Mouse (Mus musculus): ENCODE data around the gene Ces1g. TPM values are rescaled to one million over a fixed set of nuclear protein-coding genes. Genes with fewer than 3 reads are reported as not detected.

The Ces1g gene
- total and polyA plus RNA-seq, 2 experiments from 2014 or later, result not detected

- DNase-seq (ENCODE audit: low spot score), result no peak
- 73% methylated on average over 2 of the region's 2 CpGs for WGBS
- H3K9me3 ChIP-seq (ENCODE audit: low read length), result no peaks in the 10 kb centered on the region
- H3K4me2 ChIP-seq (ENCODE audit: low read depth, low read length), result no peak overlapping the region
- TF ChIP-seq CTCF (IDR thresholded peaks at IDR 0.05; ENCODE audit: low read depth), result no peak
- H3K4me3 ChIP-seq (ENCODE audit: low read length), result no peak overlapping the region
- H3K27me3 ChIP-seq (ENCODE audit: insufficient read depth, low read length), result no peaks in the 10 kb centered on the region
- no peaks in the 10 kb centered on the region for H3K36me3 ChIP-seq (ENCODE audit: insufficient read depth, low read length)
- no peak overlapping the region for H3K27ac ChIP-seq
- no peak overlapping the region for H3K9ac ChIP-seq (replicated peaks; ENCODE audit: low read length)
- no peak for ATAC-seq
- H3K4me1 ChIP-seq (ENCODE audit: insufficient read depth, low read length), result no peaks in the 10 kb centered on the region
Measured at GRCm38 (mm10) chr8:93325123-93325522, 12.0 kb downstream of the Ces1g start.

GRCm38 (mm10) chr8:93317031-93317430 is 20.1 kb downstream of the Ces1g start:
- H3K36me3 ChIP-seq (ENCODE audit: insufficient read depth, low read length), result no peaks in the 10 kb centered on the region
- 86% methylated on average over 2 of the region's 2 CpGs for WGBS
- no peak for TF ChIP-seq CTCF (IDR thresholded peaks at IDR 0.05; ENCODE audit: low read depth)

DNA sequence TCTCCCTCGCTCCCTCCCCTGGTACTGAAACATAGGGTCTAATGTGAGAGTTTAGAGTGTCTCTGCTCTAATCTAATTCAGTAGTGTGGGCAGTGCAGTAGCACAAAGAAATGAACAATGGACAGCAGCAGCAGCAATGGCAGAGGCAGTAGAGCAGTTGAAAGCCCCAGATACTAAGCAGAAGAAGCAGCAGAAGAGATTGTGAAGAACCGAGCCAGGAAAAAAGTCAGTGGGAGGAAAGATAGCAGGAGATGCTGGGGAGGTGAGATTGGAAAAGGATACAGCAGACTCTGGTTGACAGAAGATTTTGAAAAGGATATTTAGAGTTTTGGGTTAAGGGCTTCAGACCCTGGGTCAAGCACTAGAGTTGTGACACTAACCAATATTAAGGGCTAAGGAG is 21.6 kb downstream of the Ces1g start:
- no peak overlapping the region for H3K4me3 ChIP-seq (ENCODE audit: low read length)
- no peak overlapping the region for H3K27ac ChIP-seq
- no peak overlapping the region for H3K4me2 ChIP-seq (ENCODE audit: low read depth, low read length)
- ATAC-seq (no peak), DNase-seq (ENCODE audit: low spot score) (no peak)
- H3K9ac ChIP-seq (replicated peaks; ENCODE audit: low read length), result no peak overlapping the region
- 89% methylated on average over 2 of the region's 2 CpGs for WGBS
- no peaks in the 10 kb centered on the region for H3K9me3 ChIP-seq (ENCODE audit: low read length)
- H3K27me3 ChIP-seq (ENCODE audit: insufficient read depth, low read length), result no peaks in the 10 kb centered on the region
- no peak for TF ChIP-seq CTCF (IDR thresholded peaks at IDR 0.05; ENCODE audit: low read depth)
- H3K4me1 ChIP-seq (ENCODE audit: insufficient read depth, low read length), result no peaks in the 10 kb centered on the region
- no peaks in the 10 kb centered on the region for H3K36me3 ChIP-seq (ENCODE audit: insufficient read depth, low read length)

More at GRCm38 (mm10) chr8:93317031-93317430, 20.1 kb downstream of the Ces1g start:
- H3K27me3 ChIP-seq (ENCODE audit: insufficient read depth, low read length), result no peaks in the 10 kb centered on the region
- no peaks in the 10 kb centered on the region for H3K9me3 ChIP-seq (ENCODE audit: low read length)
- no peak for DNase-seq (ENCODE audit: low spot score)
- H3K27ac ChIP-seq, result no peak overlapping the region
- H3K4me3 ChIP-seq (ENCODE audit: low read length), result no peak overlapping the region
- no peak overlapping the region for H3K4me2 ChIP-seq (ENCODE audit: low read depth, low read length)
- H3K9ac ChIP-seq (replicated peaks; ENCODE audit: low read length), result no peak overlapping the region
- H3K4me1 ChIP-seq (ENCODE audit: insufficient read depth, low read length), result no peaks in the 10 kb centered on the region
- ATAC-seq, result no peak

GRCm38 (mm10) chr8:93283896-93284295 is 53.2 kb downstream of the Ces1g start:
- Histone ChIP-seq H3K36me3 (ENCODE audit: insufficient read depth, low read length) (no peaks in the 10 kb centered on the region), H3K27me3 (ENCODE audit: insufficient read depth, low read length) (no peaks in the 10 kb centered on the region), H3K4me1 (ENCODE audit: insufficient read depth, low read length) (no peaks in the 10 kb centered on the region), H3K4me3 (ENCODE audit: low read length) (no peak overlapping the region), H3K9ac (replicated peaks; ENCODE audit: low read length) (no peak overlapping the region), H3K4me2 (ENCODE audit: low read depth, low read length) (no peak overlapping the region), H3K27ac (no peak overlapping the region), H3K9me3 (ENCODE audit: low read length) (no peaks in the 10 kb centered on the region)
- 80% methylated on average over 2 of the region's 2 CpGs for WGBS
- no peak for TF ChIP-seq CTCF (IDR thresholded peaks at IDR 0.05; ENCODE audit: low read depth)
- ATAC-seq, result no peak
- DNase-seq (ENCODE audit: low spot score), result no peak

DNA sequence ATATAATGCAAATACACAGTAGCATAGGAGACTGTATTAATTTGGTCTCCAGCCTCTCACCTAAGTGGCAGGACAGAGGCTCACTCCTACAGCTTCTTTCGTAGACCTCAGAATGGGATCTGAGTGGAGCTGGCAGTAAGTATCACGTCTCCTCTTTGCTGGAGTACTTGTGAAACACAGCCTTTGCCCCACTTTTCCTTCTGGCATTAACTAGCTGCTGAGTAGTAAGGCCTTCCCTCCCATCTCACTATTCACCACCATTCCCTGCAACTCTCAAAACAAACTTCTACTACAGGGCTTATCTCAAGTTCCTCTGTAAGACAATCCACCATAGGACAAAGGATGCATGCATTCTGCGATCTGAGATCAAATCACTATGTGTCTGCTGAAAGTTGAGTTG is 54.8 kb downstream of the Ces1g start:
- TF ChIP-seq CTCF (IDR thresholded peaks at IDR 0.05; ENCODE audit: low read depth), result no peak
- no peak overlapping the region for H3K4me3 ChIP-seq (ENCODE audit: low read length)
- 85% methylated on average over 3 of the region's 3 CpGs for WGBS

GRCm38 (mm10) chr8:93279556-93279955 is 57.6 kb downstream of the Ces1g start, which contains the start of gene Ces1f:
Gene Ces1f (minus strand): TSS chr8:93279747.
- Histone ChIP-seq H3K4me2 (ENCODE audit: low read depth, low read length) (no peak within 1 kb of the TSS), H3K9ac (replicated peaks; ENCODE audit: low read length) (no peak within 1 kb of the TSS), H3K27ac (no peak within 1 kb of the TSS), H3K27me3 (ENCODE audit: insufficient read depth, low read length) (no peaks in the 10 kb centered on the region), H3K4me1 (ENCODE audit: insufficient read depth, low read length) (no peaks in the 10 kb centered on the region), H3K36me3 (ENCODE audit: insufficient read depth, low read length) (no peaks in the 10 kb centered on the region), H3K4me3 (ENCODE audit: low read length) (no peak within 1 kb of the TSS), H3K9me3 (ENCODE audit: low read length) (no peaks in the 10 kb centered on the region)
- DNase-seq (ENCODE audit: low spot score), result no peak
- no peak for ATAC-seq
- no peak for TF ChIP-seq CTCF (IDR thresholded peaks at IDR 0.05; ENCODE audit: low read depth)
- 85% methylated on average over 1 of the region's 1 CpGs for WGBS

More for the DNA sequence above, 54.8 kb downstream of the Ces1g start:
- Histone ChIP-seq H3K36me3 (ENCODE audit: insufficient read depth, low read length) (no peaks in the 10 kb centered on the region), H3K9ac (replicated peaks; ENCODE audit: low read length) (no peak overlapping the region), H3K4me2 (ENCODE audit: low read depth, low read length) (no peak overlapping the region), H3K27me3 (ENCODE audit: insufficient read depth, low read length) (no peaks in the 10 kb centered on the region), H3K27ac (no peak overlapping the region), H3K4me1 (ENCODE audit: insufficient read depth, low read length) (no peaks in the 10 kb centered on the region), H3K9me3 (ENCODE audit: low read length) (no peaks in the 10 kb centered on the region)
- no peak for DNase-seq (ENCODE audit: low spot score)
- no peak for ATAC-seq

GRCm38 (mm10) chr8:93278176-93278805 is 58.8 kb downstream of the Ces1g start:
- H3K27me3 ChIP-seq (ENCODE audit: insufficient read depth, low read length), result no peaks in the 10 kb centered on the region
- WGBS, result 66% methylated on average over 4 of the region's 4 CpGs

More at GRCm38 (mm10) chr8:93278176-93278805, 58.8 kb downstream of the Ces1g start:
- Histone ChIP-seq H3K27ac (no peak overlapping the region), H3K9me3 (ENCODE audit: low read length) (no peaks in the 10 kb centered on the region), H3K4me1 (ENCODE audit: insufficient read depth, low read length) (no peaks in the 10 kb centered on the region), H3K9ac (replicated peaks; ENCODE audit: low read length) (no peak overlapping the region), H3K4me2 (ENCODE audit: low read depth, low read length) (no peak overlapping the region), H3K36me3 (ENCODE audit: insufficient read depth, low read length) (no peaks in the 10 kb centered on the region), H3K4me3 (ENCODE audit: low read length) (no peak overlapping the region)
- ATAC-seq (no peak), DNase-seq (ENCODE audit: low spot score) (peak; percentile 22)
- TF ChIP-seq CTCF (IDR thresholded peaks at IDR 0.05; ENCODE audit: low read depth), result no peak
